Mouse (Mus musculus): ENCODE measurements around the gene Sptb. TPM values are rescaled to one million over a fixed set of nuclear protein-coding genes. Genes with fewer than 3 reads are reported as not detected.

Gene Sptb
- 34.4 and 35.4 TPM in 2 replicates for total RNA-seq (2012; rRNA removed)
- polyA plus RNA-seq (2012; ENCODE audit: insufficient read depth in 1 of 2, insufficient read length in 2 of 2, low read depth in 1 of 2, low replicate concordance in 2 of 2, missing spikeins in 1 of 2): 10 to 100 TPM; 17.9 to 85.1 TPM

GRCm38 (mm10) chr12:76710351-76711100 lies at the start of gene Sptb:
Gene Sptb (minus strand): TSS chr12:76710547.
- Histone ChIP-seq H3K9ac (ENCODE audit: control insufficient read depth, low read depth, low read length, poor library complexity, severe bottlenecking) (peak within 1 kb of the TSS; percentile 87), H3K4me1 (ENCODE audit: control insufficient read depth in 1 of 2, insufficient read depth in 2 of 2, low read length in 2 of 2) (peaks cover 0 to 19% of the 10 kb centered on the region in 2 experiments; a peak in 3 of 4 replicates), H3K36me3 (ENCODE audit: control insufficient read depth in 1 of 2, insufficient read depth in 2 of 2, low read length in 2 of 2) (peaks cover 0 to 16% of the 10 kb centered on the region in 2 experiments; a peak in 2 of 4 replicates), H3K4me3 (ENCODE audit: control insufficient read depth in 1 of 2, insufficient read depth in 1 of 2, low read depth in 2 of 2, low read length in 2 of 2) (peak within 1 kb of the TSS; percentile 64 to 69), H3K9me3 (replicated peaks; ENCODE audit: insufficient read depth, low read length) (no peaks in the 10 kb centered on the region), H3K27me3 (ENCODE audit: control insufficient read depth in 1 of 2, insufficient read depth in 2 of 2, low read length in 2 of 2) (no peaks in the 10 kb centered on the region), H3K79me2 (ENCODE audit: control insufficient read depth, insufficient read depth, low read length, poor library complexity) (peaks cover 23% of the 10 kb centered on the region), H3K27ac (ENCODE audit: control insufficient read depth, low read depth, low read length) (peak within 1 kb of the TSS; percentile 62)
- TF ChIP-seq UBTF (IDR thresholded peaks at IDR 0.05; ENCODE audit: borderline replicate concordance, insufficient read depth, low read depth, low read length) (0 out of 2 replicates have a peak, but pooled peaks have one; percentile 23), POLR2A (IDR thresholded peaks at IDR 0.05; ENCODE audit: control insufficient read depth in 1 of 2, insufficient read depth in 1 of 2, low read depth in 1 of 2, low read length in 2 of 2, poor library complexity in 1 of 2) (peak in 1 of 2 experiments; percentile 54; a peak in 2 of 4 replicates), POLR2AphosphoS2 (IDR thresholded peaks at IDR 0.05; ENCODE audit: low read length) (no peak)
- DNase-seq (ENCODE audit: low read depth, low spot score): no peak

GRCm38 (mm10) chr12:76752652-76753318 lies 42.4 kb upstream of the Sptb start:
- Histone ChIP-seq H3K4me3 (ENCODE audit: control insufficient read depth in 1 of 2, insufficient read depth in 1 of 2, low read depth in 2 of 2, low read length in 2 of 2) (peak overlapping the region; percentile 33 to 37; a peak in 2 of 4 replicates), H3K9me3 (replicated peaks; ENCODE audit: insufficient read depth, low read length) (no peaks in the 10 kb centered on the region), H3K4me1 (ENCODE audit: control insufficient read depth in 1 of 2, insufficient read depth in 2 of 2, low read length in 2 of 2) (peaks cover 0 to 5% of the 10 kb centered on the region in 2 experiments; a peak in 2 of 4 replicates), H3K27ac (ENCODE audit: control insufficient read depth, low read depth, low read length) (no peak overlapping the region), H3K9ac (ENCODE audit: control insufficient read depth, low read depth, low read length, poor library complexity, severe bottlenecking) (no peak overlapping the region), H3K36me3 (ENCODE audit: control insufficient read depth in 1 of 2, insufficient read depth in 2 of 2, low read length in 2 of 2) (no peaks in the 10 kb centered on the region; a peak in 1 of 4 replicates), H3K79me2 (ENCODE audit: control insufficient read depth, insufficient read depth, low read length, poor library complexity) (no peaks in the 10 kb centered on the region), H3K27me3 (ENCODE audit: control insufficient read depth in 1 of 2, insufficient read depth in 2 of 2, low read length in 2 of 2) (no peaks in the 10 kb centered on the region)
- TF ChIP-seq MYB (IDR thresholded peaks at IDR 0.05; ENCODE audit: low read depth, low read length) (no peak), BHLHE40 (IDR thresholded peaks at IDR 0.05; ENCODE audit: borderline replicate concordance, low read depth, low read length) (no peak), SMC3 (IDR thresholded peaks at IDR 0.05; ENCODE audit: low read depth, low read length) (peak; percentile 60), ZC3H11A (IDR thresholded peaks at IDR 0.05; ENCODE audit: low read depth, low read length) (peak; percentile 41), MYC (IDR thresholded peaks at IDR 0.05; ENCODE audit: low read depth, low read length) (no peak), RAD21 (IDR thresholded peaks at IDR 0.05; ENCODE audit: low read depth, low read length) (peak; percentile 62), MXI1 (IDR thresholded peaks at IDR 0.05; ENCODE audit: low read depth, low read length) (no peak), SIN3A (IDR thresholded peaks at IDR 0.05; ENCODE audit: low read length) (no peak), ETS1 (IDR thresholded peaks at IDR 0.05; ENCODE audit: low read depth, low read length) (no peak), UBTF (IDR thresholded peaks at IDR 0.05; ENCODE audit: borderline replicate concordance, insufficient read depth, low read depth, low read length) (no peak), TBP (IDR thresholded peaks at IDR 0.05; ENCODE audit: low read depth, low read length) (no peak), NRF1 (IDR thresholded peaks at IDR 0.05; ENCODE audit: insufficient read depth, low read depth, low read length, poor library complexity, severe bottlenecking) (0 out of 2 replicates have a peak, but pooled peaks have one; percentile 27), HCFC1 (IDR thresholded peaks at IDR 0.05; ENCODE audit: low read depth, low read length) (no peak), MAFK (IDR thresholded peaks at IDR 0.05; ENCODE audit: borderline replicate concordance, low read depth, low read length) (no peak), CTCF (IDR thresholded peaks at IDR 0.05 in 2 of 3, conservative IDR thresholded peaks at IDR 0.05 in 1 of 3; ENCODE audit: control insufficient read depth in 1 of 3, insufficient read depth in 1 of 3, low read depth in 2 of 3, low read length in 3 of 3, poor library complexity in 1 of 3, severe bottlenecking in 1 of 3) (peak; percentile 37 to 67 (median 65)), MAZ (IDR thresholded peaks at IDR 0.05; ENCODE audit: low read depth, low read length) (0 out of 2 replicates have a peak, but pooled peaks have one; percentile 48)
- peak; percentile 79 for DNase-seq (ENCODE audit: low read depth, low spot score)

All from MEL (cell line).